Mouse (Mus musculus): ENCODE results near the gene Rnf121. TPM values are rescaled to one million over a fixed set of nuclear protein-coding genes. Genes with fewer than 3 reads are reported as not detected.
A peak's percentile ranks its signal among the peaks of the same experiment; 100 is the strongest.

The Rnf121 gene
- polyA plus RNA-seq, 1 experiment from 2014 or later: 28.9 TPM

DNA sequence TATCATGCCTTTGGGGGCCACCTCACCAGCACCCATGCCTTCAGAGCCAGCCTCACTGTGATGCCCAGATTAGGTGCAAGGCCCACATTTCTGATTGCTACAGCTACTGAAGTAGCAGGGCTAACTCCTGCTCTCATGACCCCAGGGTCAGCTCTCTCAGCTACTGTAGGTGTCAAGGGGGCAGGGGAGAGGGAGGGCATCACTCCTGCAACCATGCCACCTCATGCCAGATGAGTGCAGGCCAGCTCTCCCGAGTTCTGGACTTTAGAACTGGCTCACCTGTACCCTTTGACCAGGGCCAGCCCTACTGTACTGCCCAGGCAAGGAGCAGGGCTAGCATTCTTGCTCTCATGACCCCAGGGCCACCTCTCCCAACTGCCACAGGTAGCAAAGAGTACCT, 82.5 kb downstream of the Rnf121 start:
- no peak overlapping the region for H3K4me3 ChIP-seq (ENCODE audit: low read depth, low read length)
- 83% methylated on average over 1 of the region's 1 CpGs for WGBS
- no peak for DNase-seq (ENCODE audit: low spot score)
- H3K4me1 ChIP-seq (ENCODE audit: control insufficient read depth, insufficient read depth, low read length): no peaks in the 10 kb centered on the region
- ATAC-seq (replicated peaks; ENCODE audit: insufficient number of reproducible peaks, low FRiP score, low TSS enrichment, low read depth): peak; percentile 44; the same call in 1 of the 2 replicates
- H3K9ac ChIP-seq (replicated peaks; ENCODE audit: low read length): no peak overlapping the region
- H3K9me3 ChIP-seq (replicated peaks; ENCODE audit: control insufficient read depth, low read length): no peaks in the 10 kb centered on the region
- H3K4me2 ChIP-seq (ENCODE audit: low read depth, low read length): no peak overlapping the region
- no peaks in the 10 kb centered on the region for H3K27me3 ChIP-seq (ENCODE audit: control insufficient read depth, insufficient read depth, low read length)
- H3K36me3 ChIP-seq (replicated peaks; ENCODE audit: control insufficient read depth, insufficient read depth, low read depth, low read length): no peaks in the 10 kb centered on the region; the same call in 1 of the 2 replicates
- no peak overlapping the region for H3K27ac ChIP-seq (replicated peaks; ENCODE audit: low read depth, low read length)

DNA sequence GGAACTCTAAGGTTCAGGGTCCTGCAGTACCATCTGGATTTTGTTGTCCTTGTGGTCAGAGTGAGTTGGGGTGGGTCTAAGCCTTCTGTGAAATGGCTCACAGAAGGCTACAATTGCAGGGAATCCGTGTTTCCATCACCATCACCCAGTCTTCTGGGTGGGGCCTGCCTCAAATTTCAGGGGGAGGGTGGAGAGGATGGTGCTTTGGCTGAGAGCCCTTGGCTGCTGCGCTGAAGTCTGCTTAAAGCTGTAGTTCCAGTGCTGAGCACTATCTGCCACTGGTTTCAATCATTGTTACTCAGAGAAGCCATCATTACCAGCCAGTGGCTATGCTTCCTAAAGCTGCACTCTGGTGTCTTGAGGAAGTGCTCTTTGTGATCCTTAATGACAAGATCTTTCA, 90.8 kb downstream of the Rnf121 start:
- no peaks in the 10 kb centered on the region; the same call in 1 of the 2 replicates for H3K4me1 ChIP-seq (ENCODE audit: control insufficient read depth, insufficient read depth, low read length)
- no peak overlapping the region for H3K9ac ChIP-seq (replicated peaks; ENCODE audit: low read length)
- H3K27ac ChIP-seq (replicated peaks; ENCODE audit: low read depth, low read length): no peak overlapping the region
- no peak overlapping the region for H3K4me2 ChIP-seq (ENCODE audit: low read depth, low read length)
- no peak overlapping the region for H3K4me3 ChIP-seq (ENCODE audit: low read depth, low read length)
- WGBS: 25% methylated on average over 2 of the region's 2 CpGs
- no peak for ATAC-seq (replicated peaks; ENCODE audit: insufficient number of reproducible peaks, low FRiP score, low TSS enrichment, low read depth)
- DNase-seq (ENCODE audit: low spot score): peak; percentile 42
- H3K9me3 ChIP-seq (replicated peaks; ENCODE audit: control insufficient read depth, low read length): no peaks in the 10 kb centered on the region
- H3K36me3 ChIP-seq (replicated peaks; ENCODE audit: control insufficient read depth, insufficient read depth, low read depth, low read length): no peaks in the 10 kb centered on the region
- no peaks in the 10 kb centered on the region for H3K27me3 ChIP-seq (ENCODE audit: control insufficient read depth, insufficient read depth, low read length)

DNA sequence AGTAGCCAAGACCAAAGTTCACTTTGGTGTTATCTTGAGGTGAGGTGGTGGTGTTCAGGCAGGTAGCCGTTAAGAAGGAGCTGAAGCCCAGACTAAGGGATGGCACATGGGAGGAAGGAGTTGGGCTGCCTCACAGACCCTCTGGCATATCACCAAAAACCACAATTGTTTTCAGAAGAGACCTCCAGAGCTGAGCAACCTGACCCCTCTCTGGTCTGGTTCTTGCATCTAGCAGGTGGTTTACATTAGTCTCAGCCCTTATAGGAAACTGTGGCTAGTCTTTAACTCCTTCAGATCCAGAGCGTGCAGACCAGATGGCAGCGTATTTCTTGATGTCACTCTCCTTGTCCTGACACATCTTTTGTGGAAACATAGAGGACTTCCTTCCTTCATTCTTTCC, 91.5 kb downstream of the Rnf121 start:
- WGBS: 31% methylated on average over 3 of the region's 3 CpGs
- Histone ChIP-seq H3K4me1 (ENCODE audit: control insufficient read depth, insufficient read depth, low read length) (no peaks in the 10 kb centered on the region; the same call in 1 of the 2 replicates), H3K4me3 (ENCODE audit: low read depth, low read length) (no peak overlapping the region), H3K27me3 (ENCODE audit: control insufficient read depth, insufficient read depth, low read length) (no peaks in the 10 kb centered on the region), H3K36me3 (replicated peaks; ENCODE audit: control insufficient read depth, insufficient read depth, low read depth, low read length) (no peaks in the 10 kb centered on the region), H3K9ac (replicated peaks; ENCODE audit: low read length) (no peak overlapping the region), H3K4me2 (ENCODE audit: low read depth, low read length) (peak overlapping the region; percentile 1; the same call in 1 of the 2 replicates), H3K27ac (replicated peaks; ENCODE audit: low read depth, low read length) (peak overlapping the region; percentile 11; the same call in 1 of the 2 replicates), H3K9me3 (replicated peaks; ENCODE audit: control insufficient read depth, low read length) (no peaks in the 10 kb centered on the region)
- DNase-seq (ENCODE audit: low spot score): peak; percentile 89
- 0 out of 2 replicates have a peak, but pooled peaks have one; percentile 11 for ATAC-seq (replicated peaks; ENCODE audit: insufficient number of reproducible peaks, low FRiP score, low TSS enrichment, low read depth)

DNA sequence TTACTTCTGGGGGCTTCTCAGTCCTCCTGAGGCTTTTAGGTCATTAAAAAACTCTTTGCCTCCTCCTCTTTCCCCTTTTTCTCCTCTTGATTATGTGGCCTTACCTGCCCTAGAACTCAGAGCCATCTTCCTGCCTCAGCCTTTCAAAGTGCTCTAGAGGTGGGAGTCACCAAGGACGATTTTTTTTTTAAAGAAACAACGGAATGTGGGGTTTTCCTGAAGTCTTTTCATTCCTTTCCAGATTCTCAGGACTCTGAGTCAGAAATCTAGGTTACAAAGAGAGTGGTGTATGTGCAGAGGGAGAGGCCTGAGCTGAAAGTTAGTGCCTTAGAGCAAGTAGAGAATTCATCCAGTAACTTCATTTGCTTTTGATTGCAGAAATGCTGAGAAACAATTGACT, 93.5 kb downstream of the Rnf121 start:
- peak overlapping the region; percentile 90 for H3K9ac ChIP-seq (replicated peaks; ENCODE audit: low read length)
- 46% methylated on average over 2 of the region's 2 CpGs for WGBS
- H3K36me3 ChIP-seq (replicated peaks; ENCODE audit: control insufficient read depth, insufficient read depth, low read depth, low read length): no peaks in the 10 kb centered on the region
- peak overlapping the region; percentile 99 for H3K27ac ChIP-seq (replicated peaks; ENCODE audit: low read depth, low read length)
- no peaks in the 10 kb centered on the region for H3K9me3 ChIP-seq (replicated peaks; ENCODE audit: control insufficient read depth, low read length)
- H3K4me1 ChIP-seq (ENCODE audit: control insufficient read depth, insufficient read depth, low read length): no peaks in the 10 kb centered on the region; the same call in 1 of the 2 replicates
- no peaks in the 10 kb centered on the region for H3K27me3 ChIP-seq (ENCODE audit: control insufficient read depth, insufficient read depth, low read length)
- ATAC-seq (replicated peaks; ENCODE audit: insufficient number of reproducible peaks, low FRiP score, low TSS enrichment, low read depth) (no peak), DNase-seq (ENCODE audit: low spot score) (no peak)
- peak overlapping the region; percentile 59 for H3K4me3 ChIP-seq (ENCODE audit: low read depth, low read length)
- peak overlapping the region; percentile 72 for H3K4me2 ChIP-seq (ENCODE audit: low read depth, low read length)

DNA sequence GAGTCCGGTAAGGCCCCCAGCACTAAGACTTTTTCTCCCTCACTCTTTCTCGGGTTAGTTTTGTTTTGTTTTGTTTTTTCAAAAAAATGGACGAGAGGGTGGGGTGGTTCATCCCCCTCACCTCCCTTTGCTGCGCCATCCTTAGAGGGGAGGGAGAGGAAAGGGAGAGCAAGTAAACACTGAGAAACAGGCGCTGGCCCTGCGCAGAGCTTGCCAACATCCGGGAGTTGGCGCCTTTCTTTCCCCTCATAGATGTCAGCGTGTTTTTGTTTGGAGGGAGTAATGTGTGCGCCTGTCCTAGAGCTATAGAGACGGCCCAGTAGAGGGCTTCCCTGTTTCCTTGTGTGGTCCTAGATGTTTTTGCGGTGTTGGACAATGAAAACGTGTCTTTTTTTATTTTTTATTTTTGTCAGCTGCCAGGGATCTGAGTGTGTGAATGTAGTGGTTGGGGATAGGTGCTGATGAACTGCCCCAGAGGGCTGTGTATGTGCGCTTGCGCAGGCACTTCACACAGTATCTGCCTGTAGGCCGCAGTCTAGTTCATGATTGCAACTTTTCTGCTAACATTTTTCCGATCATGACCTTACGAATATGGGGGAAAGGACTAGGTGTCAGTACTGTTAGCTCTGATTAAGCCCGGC, 94.3 kb downstream of the Rnf121 start:
- no peaks in the 10 kb centered on the region for H3K36me3 ChIP-seq (replicated peaks; ENCODE audit: control insufficient read depth, insufficient read depth, low read depth, low read length)
- ATAC-seq (replicated peaks; ENCODE audit: insufficient number of reproducible peaks, low FRiP score, low TSS enrichment, low read depth) (peak; percentile 41), DNase-seq (ENCODE audit: low spot score) (peak; percentile 76)
- peak overlapping the region; percentile 99 for H3K27ac ChIP-seq (replicated peaks; ENCODE audit: low read depth, low read length)
- H3K4me2 ChIP-seq (ENCODE audit: low read depth, low read length): peak overlapping the region; percentile 72
- 5% methylated on average over 19 of the region's 19 CpGs for WGBS
- no peaks in the 10 kb centered on the region; the same call in 1 of the 2 replicates for H3K4me1 ChIP-seq (ENCODE audit: control insufficient read depth, insufficient read depth, low read length)
- peak overlapping the region; percentile 90 for H3K9ac ChIP-seq (replicated peaks; ENCODE audit: low read length)
- H3K27me3 ChIP-seq (ENCODE audit: control insufficient read depth, insufficient read depth, low read length): no peaks in the 10 kb centered on the region
- H3K4me3 ChIP-seq (ENCODE audit: low read depth, low read length): peak overlapping the region; percentile 59
- H3K9me3 ChIP-seq (replicated peaks; ENCODE audit: control insufficient read depth, low read length): no peaks in the 10 kb centered on the region

DNA sequence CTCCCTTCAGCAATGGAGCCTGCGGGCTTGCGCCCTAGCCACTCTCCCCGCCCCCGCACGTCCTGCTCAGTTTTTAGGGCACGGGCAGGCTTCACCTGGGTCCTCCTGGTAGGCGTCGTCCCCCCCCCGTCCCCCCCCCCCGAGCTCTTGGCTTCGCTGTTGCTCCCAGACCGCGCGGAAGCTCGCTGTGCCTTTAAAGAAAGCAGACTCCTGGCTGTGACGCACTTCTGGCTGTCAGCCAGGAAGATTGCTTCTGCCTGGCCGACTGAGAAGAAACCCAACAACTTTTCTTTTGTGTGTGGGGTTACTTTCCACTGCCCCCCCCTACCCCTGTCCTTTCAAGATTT, 94.9 kb downstream of the Rnf121 start:
- peak overlapping the region; percentile 72 for H3K4me2 ChIP-seq (ENCODE audit: low read depth, low read length)
- H3K27me3 ChIP-seq (ENCODE audit: control insufficient read depth, insufficient read depth, low read length): no peaks in the 10 kb centered on the region
- DNase-seq (ENCODE audit: low spot score): peak; percentile 92
- no peaks in the 10 kb centered on the region; the same call in 1 of the 2 replicates for H3K4me1 ChIP-seq (ENCODE audit: control insufficient read depth, insufficient read depth, low read length)
- H3K9me3 ChIP-seq (replicated peaks; ENCODE audit: control insufficient read depth, low read length): no peaks in the 10 kb centered on the region
- 0% methylated on average over 14 of the region's 17 CpGs for WGBS
- peak; percentile 66 for ATAC-seq (replicated peaks; ENCODE audit: insufficient number of reproducible peaks, low FRiP score, low TSS enrichment, low read depth)
- H3K9ac ChIP-seq (replicated peaks; ENCODE audit: low read length): peak overlapping the region; percentile 90
- H3K27ac ChIP-seq (replicated peaks; ENCODE audit: low read depth, low read length): peak overlapping the region; percentile 99
- no peaks in the 10 kb centered on the region for H3K36me3 ChIP-seq (replicated peaks; ENCODE audit: control insufficient read depth, insufficient read depth, low read depth, low read length)
- peak overlapping the region; percentile 59 for H3K4me3 ChIP-seq (ENCODE audit: low read depth, low read length)

DNA sequence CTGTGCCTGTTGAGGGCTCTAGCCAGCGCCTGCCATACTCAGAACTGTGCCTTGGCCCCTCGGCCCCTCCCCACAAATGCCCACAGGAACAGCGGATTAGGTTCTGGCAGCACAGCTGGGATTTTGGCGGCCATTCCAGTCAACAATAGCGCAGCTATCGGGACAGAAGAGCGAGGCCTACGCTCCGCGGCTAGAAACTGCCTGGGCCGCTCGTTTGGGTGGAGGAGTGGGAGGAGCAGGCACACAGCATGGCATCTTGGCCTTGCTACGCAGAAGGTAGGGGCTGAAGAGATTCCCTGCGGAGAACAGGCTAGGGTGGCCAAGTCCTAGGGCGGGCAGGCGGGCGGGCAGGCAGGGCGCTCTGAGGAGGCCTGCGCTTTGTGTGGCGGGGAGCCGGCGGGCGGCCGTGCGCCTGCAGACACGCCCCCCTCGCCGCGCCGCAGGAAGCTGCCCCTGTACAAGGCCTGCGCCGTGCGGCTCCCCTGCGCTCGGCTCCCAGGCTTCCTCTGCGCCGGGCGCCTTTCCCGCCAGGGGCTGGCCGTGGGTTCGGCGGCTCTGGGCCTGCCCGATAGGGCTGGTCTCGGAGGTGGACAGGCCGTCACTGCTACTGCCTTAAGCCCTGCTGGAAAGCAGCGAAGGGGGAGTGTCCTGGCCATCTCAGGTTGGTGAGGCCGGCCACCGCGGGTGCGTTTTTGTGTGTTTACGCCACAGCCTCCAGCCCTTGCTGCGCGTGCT, 95.4 kb downstream of the Rnf121 start:
- Histone ChIP-seq H3K36me3 (replicated peaks; ENCODE audit: control insufficient read depth, insufficient read depth, low read depth, low read length) (no peaks in the 10 kb centered on the region), H3K4me2 (ENCODE audit: low read depth, low read length) (peak overlapping the region; percentile 72), H3K27me3 (ENCODE audit: control insufficient read depth, insufficient read depth, low read length) (no peaks in the 10 kb centered on the region), H3K9me3 (replicated peaks; ENCODE audit: control insufficient read depth, low read length) (no peaks in the 10 kb centered on the region), H3K27ac (replicated peaks; ENCODE audit: low read depth, low read length) (peak overlapping the region; percentile 99), H3K4me3 (ENCODE audit: low read depth, low read length) (peak overlapping the region; percentile 59), H3K9ac (replicated peaks; ENCODE audit: low read length) (peak overlapping the region; percentile 90), H3K4me1 (ENCODE audit: control insufficient read depth, insufficient read depth, low read length) (no peaks in the 10 kb centered on the region; the same call in 1 of the 2 replicates)
- under 1% methylated on average over 34 of the region's 53 CpGs for WGBS
- peak; percentile 89 for DNase-seq (ENCODE audit: low spot score)
- peak; percentile 92 for ATAC-seq (replicated peaks; ENCODE audit: insufficient number of reproducible peaks, low FRiP score, low TSS enrichment, low read depth)
